ENCODE assay signal across 22 mouse cellular contexts in the genomic region with DNA sequence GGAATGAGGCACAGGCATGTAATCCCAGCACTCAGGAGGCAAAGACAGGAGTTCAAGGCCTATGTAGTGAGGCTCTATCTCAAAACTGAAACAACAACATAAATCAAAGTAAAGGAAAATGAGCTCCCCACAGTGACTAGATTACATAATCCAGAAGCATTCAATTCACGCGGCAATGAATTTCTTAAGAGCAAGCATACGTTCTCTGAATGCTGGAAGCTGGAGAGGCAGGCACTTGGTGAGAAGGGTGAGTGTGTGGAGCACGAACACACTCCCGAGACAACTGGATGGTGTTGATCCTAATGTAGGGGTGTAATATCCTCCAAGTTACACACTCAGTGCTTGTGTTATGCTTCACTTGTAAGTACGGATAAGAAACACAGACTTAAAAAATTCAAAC.
DNase-seq lines count a peak whose midpoint lies in the region; ATAC-seq and TF ChIP-seq lines count a peak whose summit lies in the region.
"Had no signal": no experiment of that assay in that cellular context is flagged by ENCODE, and none has a peak within 500 bp of the region (broad histone marks: within the 10 kb centered on the region; RNA-seq: fewer than 3 reads in every experiment).

No protein-coding gene starts in this region.

- no peak for TF ChIP-seq CTCF in lung, embryonic 14.5 days (IDR thresholded peaks at IDR 0.05; ENCODE audit: low read depth)
- TF ChIP-seq CTCF in lung, postnatal 0 days (IDR thresholded peaks at IDR 0.05): no peak
- TF ChIP-seq CTCF in stomach, postnatal 0 days (IDR thresholded peaks at IDR 0.05; ENCODE audit: low read depth): no peak

- WGBS in lung, embryonic 14.5 days: 52% methylated on average over 6 of the region's 6 CpGs
- WGBS in lung, postnatal 0 days: 31% methylated on average over 6 of the region's 6 CpGs
- WGBS in stomach, embryonic 16.5 days: 49% methylated on average over 6 of the region's 6 CpGs
- 46% methylated on average over 6 of the region's 6 CpGs for WGBS in stomach, postnatal 0 days

- H3K4me2 ChIP-seq in lung, embryonic 14.5 days: no peak overlapping the region
- H3K4me2 ChIP-seq in lung, postnatal 0 days (replicated peaks; ENCODE audit: low read depth, low read length): no peak overlapping the region
- H3K4me2 ChIP-seq in stomach, embryonic 16.5 days (ENCODE audit: low read depth, low read length): no peak overlapping the region
- no peak overlapping the region for H3K4me2 ChIP-seq in stomach, postnatal 0 days (replicated peaks; ENCODE audit: low read depth)
- H3K4me2 ChIP-seq: embryonic facial prominence, embryonic 13.5 days; forebrain, embryonic 12.5 days had no signal

- H3K4me1 ChIP-seq in lung, embryonic 14.5 days (ENCODE audit: insufficient read depth): peaks cover 4% of the 10 kb centered on the region
- H3K4me1 ChIP-seq in lung, postnatal 0 days (ENCODE audit: insufficient read depth, low read depth, low read length): no peaks in the 10 kb centered on the region; the same call in 1 of the 2 replicates
- no peaks in the 10 kb centered on the region for H3K4me1 ChIP-seq in stomach, embryonic 16.5 days (ENCODE audit: control insufficient read depth, insufficient read depth, low read length)
- no peaks in the 10 kb centered on the region for H3K4me1 ChIP-seq in stomach, postnatal 0 days (replicated peaks; ENCODE audit: control insufficient read depth, insufficient read depth)
- H3K4me1 ChIP-seq: embryonic facial prominence, embryonic 13.5 days; forebrain, embryonic 12.5 days had no signal

- H3K9me3 ChIP-seq in lung, embryonic 14.5 days (ENCODE audit: low read depth, low read length): no peaks in the 10 kb centered on the region
- H3K9me3 ChIP-seq in lung, postnatal 0 days (ENCODE audit: low read length): no peaks in the 10 kb centered on the region
- H3K9me3 ChIP-seq in stomach, embryonic 16.5 days (replicated peaks; ENCODE audit: control insufficient read depth, low read length): no peaks in the 10 kb centered on the region
- no peaks in the 10 kb centered on the region for H3K9me3 ChIP-seq in stomach, postnatal 0 days (ENCODE audit: control insufficient read depth, low read length)
- H3K9me3 ChIP-seq: embryonic facial prominence, embryonic 13.5 days; forebrain, embryonic 10.5 days; forebrain, embryonic 12.5 days had no signal

- no peak for DNase-seq in lung, embryonic 14.5 days
- no peak for DNase-seq in lung, postnatal 10 days
- DNase-seq in lung, postnatal 0 days (ENCODE audit: low spot score): peak; percentile 53
- no peak for DNase-seq in lung, postnatal 14 days
- DNase-seq in stomach, postnatal 0 days (ENCODE audit: low spot score): no peak
- peak; percentile 27 for DNase-seq in lung, postnatal 36 days
- DNase-seq in left cerebral cortex, adult 9 months (ENCODE audit: low spot score in 2 of 2): no peak
- DNase-seq: adrenal gland, adult 2 months; adrenal gland, postnatal 10 days; adrenal gland, postnatal 25 days; cerebellum, adult 11-12 months; cerebellum, adult 2 months; cerebellum, adult 9-10 months; cerebellum, postnatal 10 days; cerebellum, postnatal 25 days had no signal

- no peak overlapping the region for H3K4me3 ChIP-seq in lung, embryonic 14.5 days (ENCODE audit: low read depth, low read length)
- H3K4me3 ChIP-seq in lung, postnatal 0 days (ENCODE audit: low read depth, low read length): no peak overlapping the region
- H3K4me3 ChIP-seq in stomach, embryonic 16.5 days (replicated peaks; ENCODE audit: low read length): no peak overlapping the region
- H3K4me3 ChIP-seq in stomach, postnatal 0 days (ENCODE audit: low read depth, low read length): no peak overlapping the region
- H3K4me3 ChIP-seq: embryonic facial prominence, embryonic 13.5 days; erythroblast, embryonic 14.5 days; forebrain, embryonic 10.5 days; forebrain, embryonic 12.5 days had no signal

- no peak for ATAC-seq in lung, embryonic 14.5 days (ENCODE audit: insufficient read depth)
- ATAC-seq in lung, postnatal 0 days: peak; percentile 23; the same call in 1 of the 2 replicates
- no peak for ATAC-seq in stomach, embryonic 16.5 days (ENCODE audit: insufficient read depth, low FRiP score)
- ATAC-seq in stomach, postnatal 0 days (ENCODE audit: low FRiP score, low TSS enrichment): no peak
- ATAC-seq: forebrain, embryonic 14.5 days; forebrain, embryonic 16.5 days had no signal

- no peak overlapping the region for H3K9ac ChIP-seq in lung, embryonic 14.5 days
- no peak overlapping the region for H3K9ac ChIP-seq in lung, postnatal 0 days (replicated peaks; ENCODE audit: low read depth)
- no peak overlapping the region for H3K9ac ChIP-seq in stomach, embryonic 16.5 days (ENCODE audit: low read length)
- H3K9ac ChIP-seq in stomach, postnatal 0 days (ENCODE audit: low read length): no peak overlapping the region
- H3K9ac ChIP-seq: embryonic facial prominence, embryonic 13.5 days; forebrain, embryonic 12.5 days had no signal

- H3K36me3 ChIP-seq in lung, embryonic 14.5 days (ENCODE audit: insufficient read depth): no peaks in the 10 kb centered on the region
- no peaks in the 10 kb centered on the region for H3K36me3 ChIP-seq in lung, postnatal 0 days (ENCODE audit: insufficient read depth, low read length)
- H3K36me3 ChIP-seq in stomach, embryonic 16.5 days (ENCODE audit: control insufficient read depth, insufficient read depth, low read length): no peaks in the 10 kb centered on the region
- H3K36me3 ChIP-seq in stomach, postnatal 0 days (ENCODE audit: control insufficient read depth, insufficient read depth, low read length): no peaks in the 10 kb centered on the region
- H3K36me3 ChIP-seq: embryonic facial prominence, embryonic 13.5 days; forebrain, embryonic 10.5 days; forebrain, embryonic 12.5 days had no signal

- 0 out of 2 replicates have a peak overlapping the region, but pooled peaks have one; percentile 2 for H3K27ac ChIP-seq in lung, embryonic 14.5 days (ENCODE audit: low read depth)
- H3K27ac ChIP-seq in lung, postnatal 0 days (ENCODE audit: low read length): peak overlapping the region; percentile 20; the same call in 1 of the 2 replicates
- H3K27ac ChIP-seq in stomach, embryonic 16.5 days (ENCODE audit: low read length): 0 out of 2 replicates have a peak overlapping the region, but pooled peaks have one; percentile 17
- H3K27ac ChIP-seq in stomach, postnatal 0 days (replicated peaks): no peak overlapping the region
- H3K27ac ChIP-seq: embryonic facial prominence, embryonic 13.5 days; forebrain, embryonic 10.5 days; forebrain, embryonic 12.5 days had no signal

- TF ChIP-seq EP300 in lung, postnatal 0 days (IDR thresholded peaks at IDR 0.05): peak; percentile 50; the same call in 1 of the 2 replicates
- no peak for TF ChIP-seq EP300 in stomach, postnatal 0 days (optimal IDR thresholded peaks at IDR 0.05)

- H3K27me3 ChIP-seq in lung, embryonic 14.5 days (ENCODE audit: insufficient read depth, low read length): no peaks in the 10 kb centered on the region
- no peaks in the 10 kb centered on the region for H3K27me3 ChIP-seq in lung, postnatal 0 days (replicated peaks; ENCODE audit: insufficient read depth, low read length)
- H3K27me3 ChIP-seq in stomach, embryonic 16.5 days (ENCODE audit: control insufficient read depth, insufficient read depth, low read length): no peaks in the 10 kb centered on the region
- no peaks in the 10 kb centered on the region for H3K27me3 ChIP-seq in stomach, postnatal 0 days (ENCODE audit: control insufficient read depth, insufficient read depth, low read length)
- H3K27me3 ChIP-seq: embryonic facial prominence, embryonic 13.5 days; forebrain, embryonic 12.5 days had no signal

Comparison
In these comparisons a context has a peak if more than half of its experiments do, and no peak if none do; other contexts are left out.
1. DNase-seq: peak in lung, postnatal 0 days (single experiment) and lung, postnatal 36 days (single experiment); none in lung, embryonic 14.5 days (single experiment), lung, postnatal 10 days (single experiment), lung, postnatal 14 days (single experiment), stomach, postnatal 0 days (single experiment) and left cerebral cortex, adult 9 months (0 of 2).